9 mouse cellular contexts compared by ENCODE assay signal in the genomic region with DNA sequence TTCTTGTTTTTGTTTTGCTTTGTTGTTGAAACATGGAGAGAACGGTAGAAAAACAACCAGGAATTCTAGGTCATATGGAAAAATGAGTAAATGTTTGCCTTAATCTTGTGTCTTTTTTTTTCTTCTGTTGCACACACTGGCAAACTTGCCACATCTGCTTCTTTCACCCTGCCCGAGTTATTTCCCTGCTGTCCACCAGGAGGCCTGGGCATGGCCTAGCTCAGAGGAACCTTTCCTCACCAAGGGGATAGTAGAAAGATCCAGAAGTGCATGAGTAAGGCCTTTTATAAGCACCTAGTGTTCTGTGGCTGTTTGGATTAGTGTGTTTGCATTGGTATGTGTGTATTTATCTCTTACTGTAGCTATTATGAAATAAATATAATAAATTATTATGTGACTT. TPM values are rescaled to one million over a fixed set of nuclear protein-coding genes. Genes with fewer than 3 reads are reported as not detected.
DNase-seq lines count a peak whose midpoint lies in the region; ATAC-seq and TF ChIP-seq lines count a peak whose summit lies in the region.
"Had no signal": no experiment of that assay in that cellular context is flagged by ENCODE, and none has a peak within 500 bp of the region (broad histone marks: within the 10 kb centered on the region; RNA-seq: fewer than 3 reads in every experiment).

No protein-coding gene starts in this region.

- no peak overlapping the region for H3K4me2 ChIP-seq in liver, embryonic 14.5 days (ENCODE audit: low read depth)
- H3K4me2 ChIP-seq in liver, embryonic 11.5 days: no peak overlapping the region
- H3K4me2 ChIP-seq: embryonic facial prominence, embryonic 12.5 days had no signal

- no peak overlapping the region for H3K4me3 ChIP-seq in liver, embryonic 14.5 days (ENCODE audit: insufficient read depth in 1 of 2, low read depth in 2 of 2, low read length in 2 of 2)
- no peak overlapping the region for H3K4me3 ChIP-seq in liver, embryonic 11.5 days (ENCODE audit: low read depth, low read length)
- H3K4me3 ChIP-seq in cortical plate, adult 2 months (ENCODE audit: insufficient read depth, low read length): no peak overlapping the region
- H3K4me3 ChIP-seq: embryonic facial prominence, embryonic 12.5 days had no signal

- H3K27me3 ChIP-seq in liver, embryonic 14.5 days (ENCODE audit: control insufficient read depth, insufficient read depth, low read length): no peaks in the 10 kb centered on the region
- no peaks in the 10 kb centered on the region for H3K27me3 ChIP-seq in liver, embryonic 11.5 days (replicated peaks; ENCODE audit: control insufficient read depth, insufficient read depth, low read length)
- H3K27me3 ChIP-seq: embryonic facial prominence, embryonic 12.5 days had no signal

- TF ChIP-seq CTCF in liver, embryonic 14.5 days (IDR thresholded peaks at IDR 0.05; ENCODE audit: low read depth): peak; percentile 44
- TF ChIP-seq CTCF in cortical plate, adult 2 months (IDR thresholded peaks at IDR 0.05; ENCODE audit: extremely low read depth, insufficient read depth, low read length): 0 out of 2 replicates have a peak, but pooled peaks have one; percentile 22

- peak; percentile 10 to 59 for DNase-seq in adrenal gland, adult (ENCODE audit: inconsistent age in 2 of 2, low spot score in 1 of 2)
- no peak for DNase-seq in adrenal gland, postnatal 4 days (ENCODE audit: low spot score in 2 of 2)
- DNase-seq in liver, embryonic 14.5 days (ENCODE audit: low read depth in 3 of 3, low spot score in 3 of 3): no peak
- DNase-seq in liver, embryonic 11.5 days (ENCODE audit: low spot score): no peak
- DNase-seq in lung, postnatal 4 days: peak; percentile 35 to 36
- no peak for DNase-seq in cerebellum, postnatal 4 days (ENCODE audit: low spot score in 2 of 2)
- DNase-seq in right cerebral cortex, postnatal 10 days (ENCODE audit: low spot score in 2 of 2): no peak

- H3K9ac ChIP-seq in liver, embryonic 14.5 days (replicated peaks): no peak overlapping the region
- H3K9ac ChIP-seq in liver, embryonic 11.5 days (ENCODE audit: low read depth, low read length): no peak overlapping the region
- H3K9ac ChIP-seq: embryonic facial prominence, embryonic 12.5 days had no signal

- WGBS in liver, embryonic 14.5 days (ENCODE audit: insufficient replicate concordance): 40% methylated on average over 2 of the region's 2 CpGs
- 57% methylated on average over 2 of the region's 2 CpGs for WGBS in liver, embryonic 11.5 days

- TF ChIP-seq POLR2A in cortical plate, adult 2 months (IDR thresholded peaks at IDR 0.05; ENCODE audit: extremely low read depth, insufficient read depth, low read length): no peak

- H3K36me3 ChIP-seq in liver, embryonic 14.5 days (replicated peaks; ENCODE audit: control insufficient read depth, insufficient read depth, low read depth): no peaks in the 10 kb centered on the region
- no peaks in the 10 kb centered on the region for H3K36me3 ChIP-seq in liver, embryonic 11.5 days (ENCODE audit: control insufficient read depth, insufficient read depth, low read length)
- H3K36me3 ChIP-seq: embryonic facial prominence, embryonic 12.5 days had no signal

- no peaks in the 10 kb centered on the region for H3K9me3 ChIP-seq in liver, embryonic 14.5 days (ENCODE audit: control insufficient read depth, low read length)
- H3K9me3 ChIP-seq in liver, embryonic 11.5 days (ENCODE audit: control insufficient read depth, low read length): no peaks in the 10 kb centered on the region
- H3K9me3 ChIP-seq: embryonic facial prominence, embryonic 12.5 days had no signal

- ATAC-seq in liver, embryonic 14.5 days (ENCODE audit: insufficient read depth): no peak
- no peak for ATAC-seq in liver, embryonic 11.5 days (replicated peaks; ENCODE audit: low FRiP score)

- no peak overlapping the region for H3K27ac ChIP-seq in liver, embryonic 14.5 days
- H3K27ac ChIP-seq in liver, embryonic 11.5 days (ENCODE audit: low read depth, low read length): no peak overlapping the region
- no peak overlapping the region for H3K27ac ChIP-seq in cortical plate, adult 2 months (ENCODE audit: insufficient read depth, low read length)
- H3K27ac ChIP-seq: embryonic facial prominence, embryonic 12.5 days had no signal

- H3K4me1 ChIP-seq in liver, embryonic 14.5 days (replicated peaks; ENCODE audit: control insufficient read depth in 2 of 2, insufficient read depth in 2 of 2, low read length in 1 of 2): no peaks in the 10 kb centered on the region
- no peaks in the 10 kb centered on the region for H3K4me1 ChIP-seq in liver, embryonic 11.5 days (replicated peaks; ENCODE audit: control insufficient read depth, insufficient read depth, low read length)
- peaks cover 3% of the 10 kb centered on the region for H3K4me1 ChIP-seq in cortical plate, adult 2 months (ENCODE audit: control insufficient read depth, insufficient read depth, low read length)
- H3K4me1 ChIP-seq: embryonic facial prominence, embryonic 12.5 days had no signal

- TF ChIP-seq EP300 in liver, embryonic 14.5 days (IDR thresholded peaks at IDR 0.05; ENCODE audit: low read depth): no peak

RNA-seq across cellular contexts. Expression of a gene that starts 34.2 kb away (rescaled TPM):
- 10 to 100 TPM; 50.0 to 55.6 TPM for total RNA-seq in adrenal gland, postnatal 4 days (2021)
- 0.04 TPM in 1 of 2 replicates, not detected in the other for polyA plus RNA-seq in liver, embryonic 14.5 days (2012; rRNA removed)
- not detected in 2 replicates for polyA plus RNA-seq in liver, embryonic 14.5 days (2014; fragmentation: Nextera tagmentation; extraction: Ambion mirVana)
- polyA plus RNA-seq in liver, embryonic 11.5 days (2014; fragmentation: Nextera tagmentation; extraction: Ambion mirVana): not detected in 2 replicates
- polyA plus RNA-seq in cortical plate, adult 2 months (2012; rRNA removed): 0.08 and 0.10 TPM in 2 replicates

Comparison
In these comparisons a context has a peak if more than half of its experiments do, and no peak if none do; other contexts are left out.
1. DNase-seq: peak in adrenal gland, adult (2 of 2) and lung, postnatal 4 days (2 of 2); none in adrenal gland, postnatal 4 days (0 of 2), liver, embryonic 14.5 days (0 of 3), liver, embryonic 11.5 days (single experiment), cerebellum, postnatal 4 days (0 of 2) and right cerebral cortex, postnatal 10 days (0 of 2).